Mouse (Mus musculus) kidney, embryonic 14.5 days (tissue): ENCODE results near the gene Chn2. TPM values are rescaled to one million over a fixed set of nuclear protein-coding genes. Genes with fewer than 3 reads are reported as not detected.

Source experiments
- ATAC-seq: fragments of 200-750 bp; cut with Nextera tagmentation; 2 replicates; pipeline ENCODE4 v1.8.0; 2017; ENCODE audit warnings: moderate number of reproducible peaks, mild to moderate bottlenecking, moderate TSS enrichment, moderate library complexity; ENCODE audit not compliant: low FRiP score, low TSS enrichment
- H3K27ac ChIP-seq: fragments of 300-500 bp; sonication (generic); 2 replicates; pipeline ENCODE4 v1.5.1; 2014; ENCODE audit warnings: low read depth, mild to moderate bottlenecking, low read length, moderate library complexity, mixed read lengths
- H3K27me3 ChIP-seq: fragments of 300-500 bp; sonication (generic); 2 replicates; pipeline ENCODE4 v1.6.1; 2014; ENCODE audit warnings: mild to moderate bottlenecking, low read length; ENCODE audit not compliant: control insufficient read depth, insufficient read depth
- H3K36me3 ChIP-seq: fragments of 300-500 bp; sonication (generic); 2 replicates; pipeline ENCODE4 v1.6.1; 2014; ENCODE audit warnings: low read length, mixed read lengths; ENCODE audit not compliant: control insufficient read depth, insufficient read depth
- H3K4me1 ChIP-seq: fragments of 300-500 bp; sonication (generic); 2 replicates; pipeline ENCODE4 v1.6.1; 2014; ENCODE audit warnings: low read length, mixed read lengths; ENCODE audit not compliant: control insufficient read depth, insufficient read depth
- H3K4me2 ChIP-seq: fragments of 300-500 bp; sonication (generic); replicated peaks from 2 replicates; pipeline ENCODE4 v1.6.1; 2014; ENCODE audit warnings: low read depth, mild to moderate bottlenecking, low read length
- H3K4me3 ChIP-seq: fragments of 300-500 bp; sonication (generic); 2 replicates; pipeline ENCODE4 v1.5.1; 2014; ENCODE audit warnings: mild to moderate bottlenecking, low read length
- H3K9ac ChIP-seq: fragments of 300-500 bp; sonication (generic); 2 replicates; pipeline ENCODE4 v1.6.1; 2014; ENCODE audit warnings: low read depth, mild to moderate bottlenecking, low read length, moderate library complexity
- H3K9me3 ChIP-seq: fragments of 300-500 bp; sonication (generic); 2 replicates; pipeline ENCODE4 v1.6.1; 2016; ENCODE audit warnings: low read length; ENCODE audit not compliant: control insufficient read depth
- WGBS: fragments of 180-500 bp; shearing (Covaris S2); extraction: QIAGEN DNeasy Blood & Tissue Kit; methylation state at CpG from one replicate; pipeline ENCODE4 v1.1.7; 2014; 5-methylcytosine and 5-hydroxymethylcytosine counted together
- polyA plus RNA-seq: library from polyadenylated mRNA; unstranded; fragments of >200 nt; fragmentation: Nextera tagmentation; extraction: Ambion mirVana; gene quantifications from 2 replicates; pipeline ENCODE4 v1.2.1, GENCODE M21; 2014

Chn2 gene
- polyA plus RNA-seq, 1 experiment from 2014 or later: 17.3 TPM

GRCm38 (mm10) chr6:54018038-54018437 lies 21.3 kb upstream of the Chn2 start:
- 15% methylated on average over 2 of the region's 2 CpGs for whole genome bisulfite sequencing

GRCm38 (mm10) chr6:54018861-54019260 lies 20.5 kb upstream of the Chn2 start:
- Histone ChIP-seq H3K9me3 (no peaks in the 10 kb centered on the region), H3K4me1 (0 out of 2 replicates have a peak, but pooled peaks cover 4% of the 10 kb centered on the region), H3K27ac (no peak overlapping the region), H3K9ac (no peak overlapping the region), H3K27me3 (no peaks in the 10 kb centered on the region), H3K4me3 (no peak overlapping the region), H3K36me3 (no peaks in the 10 kb centered on the region), H3K4me2 (no peak overlapping the region)
- 74% methylated on average over 5 of the region's 5 CpGs for WGBS
- no peak for ATAC-seq

More at GRCm38 (mm10) chr6:54018038-54018437, 21.3 kb upstream of the Chn2 start:
- H3K4me2 ChIP-seq: no peak overlapping the region
- H3K9me3 ChIP-seq: no peaks in the 10 kb centered on the region
- H3K27me3 ChIP-seq: no peaks in the 10 kb centered on the region
- no peak overlapping the region for H3K27ac ChIP-seq
- H3K4me1 ChIP-seq: 0 out of 2 replicates have a peak, but pooled peaks cover 4% of the 10 kb centered on the region
- ATAC-seq: no peak
- no peaks in the 10 kb centered on the region for H3K36me3 ChIP-seq
- H3K4me3 ChIP-seq: no peak overlapping the region
- no peak overlapping the region for H3K9ac ChIP-seq

GRCm38 (mm10) chr6:54021123-54021789 lies 18.1 kb upstream of the Chn2 start:
- 57% methylated on average over 15 of the region's 15 CpGs for WGBS

GRCm38 (mm10) chr6:54023846-54024245 lies 15.5 kb upstream of the Chn2 start:
- H3K9me3 ChIP-seq: no peaks in the 10 kb centered on the region
- no peaks in the 10 kb centered on the region for H3K4me1 ChIP-seq
- H3K4me3 ChIP-seq: no peak overlapping the region
- no peaks in the 10 kb centered on the region for H3K27me3 ChIP-seq
- ATAC-seq: no peak
- H3K4me2 ChIP-seq: no peak overlapping the region
- H3K27ac ChIP-seq: no peak overlapping the region
- H3K9ac ChIP-seq: no peak overlapping the region
- 83% methylated on average over 5 of the region's 5 CpGs for WGBS
- H3K36me3 ChIP-seq: no peaks in the 10 kb centered on the region

More at GRCm38 (mm10) chr6:54021123-54021789, 18.1 kb upstream of the Chn2 start:
- H3K4me3 ChIP-seq: no peak overlapping the region
- 0 out of 2 replicates have a peak, but pooled peaks cover 4% of the 10 kb centered on the region for H3K4me1 ChIP-seq
- peak; percentile 49; the same call in 1 of the 2 replicates for ATAC-seq
- H3K9me3 ChIP-seq: no peaks in the 10 kb centered on the region
- H3K27me3 ChIP-seq: no peaks in the 10 kb centered on the region
- H3K4me2 ChIP-seq: peak overlapping the region; percentile 15
- H3K36me3 ChIP-seq: no peaks in the 10 kb centered on the region
- no peak overlapping the region for H3K27ac ChIP-seq
- H3K9ac ChIP-seq: no peak overlapping the region

GRCm38 (mm10) chr6:54028706-54029105 lies 10.6 kb upstream of the Chn2 start:
- no peak overlapping the region for H3K27ac ChIP-seq
- 0 out of 2 replicates have a peak, but pooled peaks cover 2% of the 10 kb centered on the region for H3K9me3 ChIP-seq
- no peaks in the 10 kb centered on the region for H3K27me3 ChIP-seq
- WGBS: 31% methylated on average over 1 of the region's 1 CpGs
- H3K4me2 ChIP-seq: no peak overlapping the region
- no peaks in the 10 kb centered on the region for H3K4me1 ChIP-seq
- no peaks in the 10 kb centered on the region for H3K36me3 ChIP-seq
- no peak for ATAC-seq
- H3K4me3 ChIP-seq: no peak overlapping the region
- no peak overlapping the region for H3K9ac ChIP-seq

- H3K9ac ChIP-seq: no peak overlapping the region
- no peak overlapping the region for H3K4me3 ChIP-seq
- no peaks in the 10 kb centered on the region for H3K36me3 ChIP-seq
- H3K27ac ChIP-seq: no peak overlapping the region
- H3K4me2 ChIP-seq: no peak overlapping the region
- no peaks in the 10 kb centered on the region for H3K4me1 ChIP-seq
- no peaks in the 10 kb centered on the region for H3K27me3 ChIP-seq
- ATAC-seq: no peak
- H3K9me3 ChIP-seq: 0 out of 2 replicates have a peak, but pooled peaks cover 2% of the 10 kb centered on the region
Observed at GRCm38 (mm10) chr6:54030351-54030750, 9.0 kb upstream of the Chn2 start.

- no peak overlapping the region for H3K4me2 ChIP-seq
Observed at GRCm38 (mm10) chr6:54030776-54031175, 8.6 kb upstream of the Chn2 start.

GRCm38 (mm10) chr6:54034471-54034870 lies 4.9 kb upstream of the Chn2 start:
- Histone ChIP-seq H3K36me3 (no peaks in the 10 kb centered on the region), H3K4me1 (peaks cover 6% of the 10 kb centered on the region; the same call in 1 of the 2 replicates), H3K9ac (no peak overlapping the region), H3K4me2 (no peak overlapping the region; the same call in 1 of the 2 replicates), H3K9me3 (0 out of 2 replicates have a peak, but pooled peaks cover 2% of the 10 kb centered on the region), H3K27me3 (peaks cover 5% of the 10 kb centered on the region), H3K4me3 (no peak overlapping the region), H3K27ac (no peak overlapping the region)
- 4% methylated on average over 9 of the region's 9 CpGs for WGBS
- ATAC-seq: no peak

More at GRCm38 (mm10) chr6:54030776-54031175, 8.6 kb upstream of the Chn2 start:
- Histone ChIP-seq H3K36me3 (no peaks in the 10 kb centered on the region), H3K27me3 (no peaks in the 10 kb centered on the region), H3K9me3 (0 out of 2 replicates have a peak, but pooled peaks cover 2% of the 10 kb centered on the region), H3K27ac (no peak overlapping the region), H3K4me1 (no peaks in the 10 kb centered on the region), H3K9ac (no peak overlapping the region), H3K4me3 (no peak overlapping the region)
- 74% methylated on average over 3 of the region's 3 CpGs for WGBS
- ATAC-seq: no peak

GRCm38 (mm10) chr6:54035548-54035947 lies 3.8 kb upstream of the Chn2 start:
- 46% methylated on average over 3 of the region's 3 CpGs for WGBS
- Histone ChIP-seq H3K27me3 (peaks cover 9% of the 10 kb centered on the region), H3K27ac (no peak overlapping the region), H3K36me3 (no peaks in the 10 kb centered on the region), H3K4me2 (no peak overlapping the region), H3K9ac (no peak overlapping the region), H3K4me1 (peaks cover 6% of the 10 kb centered on the region; the same call in 1 of the 2 replicates), H3K4me3 (no peak overlapping the region), H3K9me3 (no peaks in the 10 kb centered on the region)
- ATAC-seq: no peak
